Mouse (Mus musculus): ENCODE measurements around the gene Cd300lf.

The Cd300lf gene

DNA sequence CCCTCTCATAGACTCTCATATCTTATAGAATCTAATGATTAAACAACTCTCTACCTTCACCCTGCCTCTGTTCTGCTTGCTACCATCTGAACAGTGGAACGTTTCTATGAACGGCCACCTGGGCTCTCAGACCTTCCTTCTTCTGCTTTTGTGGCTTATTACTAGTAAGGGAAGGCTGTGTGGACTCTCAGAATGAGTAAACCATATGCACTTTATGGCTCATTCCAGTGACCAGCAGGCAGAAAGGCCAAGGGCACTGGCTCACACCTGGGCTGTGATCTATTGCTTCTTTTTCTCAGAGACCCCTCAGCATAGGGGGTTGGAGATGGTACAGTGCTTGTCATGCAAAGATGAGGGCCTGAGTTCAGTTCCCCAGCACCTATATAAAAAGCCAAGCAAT, 27.2 kb downstream of the Cd300lf start:
- no peak for DNase-seq (ENCODE audit: low read depth, low spot score)

GRCm38 (mm10) chr11:115104769-115105563, 28.8 kb downstream of the Cd300lf start:
- DNase-seq (ENCODE audit: low read depth, low spot score): peak; percentile 31

- peak; percentile 98 for DNase-seq (ENCODE audit: low read depth, low spot score)
These were observed 30.1 kb downstream of the Cd300lf start for GRCm38 (mm10) chr11:115103470-115104413.

DNA sequence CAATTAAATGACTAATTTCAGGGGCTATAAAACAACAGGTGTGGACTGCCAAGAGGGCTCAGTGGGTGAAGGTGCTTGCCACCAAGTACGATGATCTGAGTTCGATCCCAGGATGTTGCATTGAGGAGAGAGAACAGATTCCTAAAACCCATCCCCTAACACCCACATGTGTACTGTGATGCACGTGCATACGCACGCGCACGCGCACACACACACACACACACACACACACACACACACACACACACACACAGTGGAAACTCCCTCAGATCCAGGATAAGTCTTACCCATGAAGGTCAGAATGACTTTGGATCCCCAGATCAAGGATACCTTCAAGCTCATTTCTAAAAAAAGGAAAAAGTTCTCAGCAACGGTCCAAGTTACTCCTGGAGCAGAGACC, 31.7 kb downstream of the Cd300lf start:
- DNase-seq (ENCODE audit: low read depth, low spot score): no peak

GRCm38 (mm10) chr11:115101615-115102051, 32.2 kb downstream of the Cd300lf start:
- peak; percentile 58 for DNase-seq (ENCODE audit: low read depth, low spot score)

DNA sequence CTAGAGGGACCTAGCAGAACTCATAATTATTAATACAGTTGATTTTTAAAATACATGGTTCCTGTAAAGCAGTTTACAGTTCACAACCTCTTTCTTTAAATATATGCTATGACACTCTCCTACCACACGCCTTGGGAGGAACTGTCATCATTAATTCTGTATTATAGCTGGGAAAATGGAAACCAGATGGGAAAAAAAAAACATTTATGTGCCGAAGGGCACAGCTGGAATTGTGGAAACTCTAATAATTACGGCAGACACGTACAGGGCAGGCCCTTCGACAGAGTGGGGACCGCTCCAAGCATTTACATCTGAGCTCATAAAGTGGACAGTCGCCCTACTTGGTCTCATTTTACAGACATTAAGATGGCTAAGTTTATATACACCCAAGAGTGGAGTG, 33.1 kb downstream of the Cd300lf start:
- no peak for DNase-seq (ENCODE audit: low read depth, low spot score)

DNA sequence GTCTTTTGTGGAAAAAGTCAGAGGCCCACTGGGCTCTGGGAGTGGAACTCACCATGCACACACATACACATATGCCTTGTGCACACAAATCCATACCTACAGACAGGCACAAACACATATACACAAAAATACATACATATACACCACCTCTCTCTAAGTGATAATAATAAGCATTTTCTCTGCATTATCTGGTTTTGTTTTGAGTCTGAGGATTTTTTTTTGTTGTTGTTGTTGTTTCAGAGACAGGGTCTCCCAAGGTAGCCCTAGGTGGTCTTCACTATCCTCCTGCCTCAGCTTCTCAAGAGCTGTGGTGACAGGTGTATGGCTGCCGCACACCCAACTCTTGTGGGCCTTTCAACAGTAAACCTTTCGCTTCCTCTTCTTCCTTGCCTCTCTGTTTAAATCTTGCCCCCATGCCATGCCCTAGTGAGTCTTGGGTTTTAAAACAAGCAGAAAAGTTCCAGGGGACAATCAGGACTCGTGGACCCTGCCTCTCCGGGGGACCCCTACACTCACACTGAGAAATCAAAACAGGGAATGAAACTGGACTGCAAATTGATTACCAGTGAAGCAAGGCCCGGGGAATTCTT, 33.7 kb downstream of the Cd300lf start:
- no peak for DNase-seq (ENCODE audit: low read depth, low spot score)

DNA sequence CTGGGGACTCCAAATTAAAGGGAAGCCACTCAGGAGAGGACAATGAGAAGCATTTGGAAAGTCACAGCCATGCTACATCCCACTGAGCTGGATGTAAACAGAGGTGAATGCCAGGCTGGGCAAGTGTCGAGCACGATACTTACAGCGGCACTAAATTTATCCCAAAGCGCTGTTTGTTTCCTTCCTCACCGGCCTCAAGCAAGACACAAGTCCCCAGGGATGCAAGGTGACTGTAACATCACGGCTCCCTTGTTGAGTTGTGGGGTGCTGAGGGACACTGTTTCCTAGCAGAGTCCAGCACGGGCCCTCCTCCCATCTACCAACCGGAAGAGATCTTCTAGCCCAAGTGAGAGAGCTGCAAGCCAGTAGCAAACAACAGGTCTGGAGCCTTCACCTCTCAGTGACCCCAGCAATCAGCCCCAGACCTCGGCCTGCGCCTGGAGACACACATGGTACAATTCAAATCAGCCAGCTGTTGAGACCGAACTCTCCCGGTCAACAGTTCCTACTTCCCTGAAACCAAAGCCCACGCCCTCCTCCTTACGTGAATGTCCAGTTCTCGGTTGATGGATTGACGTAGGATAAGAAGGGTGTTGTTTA, 34.5 kb downstream of the Cd300lf start:
- peak; percentile 38 for DNase-seq (ENCODE audit: low read depth, low spot score)

DNA sequence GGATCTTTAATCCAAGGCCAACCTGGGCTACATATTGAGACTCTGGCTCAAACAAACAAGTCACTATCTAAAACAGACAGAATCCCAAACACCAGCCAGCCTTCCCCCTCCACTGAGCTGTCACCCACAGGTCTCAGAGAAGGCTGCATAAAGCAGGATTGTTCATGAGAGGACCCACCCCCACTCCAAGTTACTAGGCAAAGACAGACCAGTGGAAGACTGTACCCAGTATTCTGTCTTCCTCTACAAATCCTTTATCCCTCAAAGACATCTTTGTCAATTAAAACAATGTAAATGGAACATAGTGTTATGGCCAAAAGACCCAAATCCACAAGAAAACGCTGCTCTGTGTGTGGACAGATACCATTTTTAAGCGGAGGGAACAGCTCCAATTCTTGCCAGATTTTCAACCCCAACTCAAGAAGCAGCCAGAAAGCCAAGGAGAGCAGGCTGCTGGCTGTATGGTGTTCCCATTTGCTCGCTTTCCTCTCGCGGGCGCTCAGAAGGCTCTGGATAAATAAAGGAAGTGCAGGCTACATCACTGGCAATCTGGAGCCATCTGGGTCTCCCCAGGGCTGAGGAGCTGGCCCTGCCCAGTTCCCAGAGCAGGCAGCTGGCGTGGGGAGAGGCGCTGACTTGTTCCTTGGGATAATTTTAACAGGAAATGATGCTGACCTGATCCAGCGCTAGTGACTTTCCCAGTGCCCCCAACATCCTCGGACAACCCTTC, 35.4 kb downstream of the Cd300lf start:
- no peak for DNase-seq (ENCODE audit: low read depth, low spot score)

DNA sequence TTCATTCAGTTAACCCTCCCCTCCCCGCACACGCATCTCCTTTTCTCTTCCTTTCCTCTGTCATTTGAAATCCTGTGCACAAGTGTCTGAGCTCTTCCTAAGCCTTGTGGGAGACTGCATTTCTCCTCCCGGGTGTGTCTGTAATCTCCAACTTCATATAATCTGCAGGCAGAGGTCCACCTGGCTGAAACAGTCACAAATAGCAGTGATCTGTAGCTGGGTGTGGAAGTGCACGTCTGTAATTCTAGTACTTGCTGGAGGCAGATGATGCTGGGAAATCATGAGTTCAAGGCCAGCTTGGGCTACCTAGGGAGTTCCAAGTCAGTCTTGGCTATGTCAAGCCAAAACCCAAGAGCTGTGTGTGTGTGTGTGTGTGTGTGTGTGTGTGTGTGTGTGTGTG, 41.7 kb downstream of the Cd300lf start:
- DNase-seq (ENCODE audit: low read depth, low spot score): no peak

DNA sequence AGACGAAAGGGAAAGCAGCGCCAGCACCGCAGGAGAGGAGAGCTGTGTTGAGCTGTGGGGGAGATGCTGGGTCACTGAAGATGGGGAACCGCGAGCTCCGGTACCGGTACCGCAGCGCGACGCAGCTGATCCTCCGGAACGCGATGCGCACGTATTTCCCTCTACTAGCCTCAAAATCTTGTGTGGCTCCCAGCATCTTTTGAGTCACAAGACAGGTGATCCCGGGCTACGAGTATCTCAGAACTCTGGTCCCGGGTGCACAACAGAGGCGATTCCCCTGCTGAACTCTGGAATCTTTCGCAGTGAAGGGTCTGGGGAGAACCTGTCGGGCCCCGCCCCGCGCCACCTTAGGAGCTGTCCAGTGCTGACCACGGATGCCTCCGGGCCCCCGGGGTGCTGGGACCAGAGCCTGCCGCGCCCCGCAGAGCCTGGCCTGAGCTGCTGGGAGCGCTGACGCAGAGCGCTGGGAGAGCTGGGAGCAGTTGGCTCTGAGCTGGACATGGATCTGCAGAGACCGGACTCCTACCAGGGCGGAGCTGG, 42.4 kb downstream of the Cd300lf start, which contains the start of gene Rab37:
Gene Rab37 (plus strand): TSS at position 70 of the 540 bp plus-strand sequence.
- peak; percentile 54 for DNase-seq (ENCODE audit: low read depth, low spot score)

DNA sequence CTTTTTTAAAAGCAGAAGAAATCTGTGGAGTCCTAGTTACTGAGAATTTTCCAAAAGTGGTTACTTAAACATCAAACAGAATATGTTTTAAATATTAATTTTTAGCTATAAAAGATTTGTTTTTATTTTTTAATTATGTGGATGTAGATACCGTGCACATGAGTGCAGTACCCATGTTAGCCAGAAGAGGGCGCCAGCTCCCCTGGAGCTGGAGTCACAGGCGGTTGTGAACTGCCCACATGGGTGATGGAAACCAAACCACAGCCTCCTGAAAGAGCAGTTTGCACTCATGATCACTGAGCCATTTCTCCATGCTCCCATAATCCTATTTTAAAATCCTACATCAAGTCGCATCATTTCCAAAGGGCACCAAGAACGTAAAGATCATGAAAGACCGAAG, 43.9 kb downstream of the Cd300lf start:
- DNase-seq (ENCODE audit: low read depth, low spot score): peak; percentile 45

GRCm38 (mm10) chr11:115086213-115086612, 47.6 kb downstream of the Cd300lf start:
- no peak for DNase-seq (ENCODE audit: low read depth, low spot score)

DNA sequence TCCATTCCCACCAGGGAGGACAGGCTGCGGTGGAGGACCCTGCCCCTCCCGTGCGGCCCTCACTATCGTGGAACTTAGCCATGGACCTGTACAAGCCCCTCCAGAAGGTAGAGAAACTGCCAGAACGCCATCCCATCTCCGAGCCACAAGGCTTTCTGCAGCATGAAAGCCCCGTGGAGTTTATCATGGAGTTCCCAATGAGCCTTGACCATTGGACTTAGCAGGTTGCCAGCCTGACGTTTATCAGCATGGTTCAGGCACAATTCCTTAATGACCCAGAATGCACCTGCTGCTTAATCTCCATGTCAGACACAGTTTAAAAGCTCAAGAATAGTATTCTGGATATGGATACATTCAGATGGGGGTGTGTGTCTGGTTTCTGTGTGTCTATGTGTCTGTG, 48.7 kb downstream of the Cd300lf start:
- no peak for DNase-seq (ENCODE audit: low read depth, low spot score)

DNA sequence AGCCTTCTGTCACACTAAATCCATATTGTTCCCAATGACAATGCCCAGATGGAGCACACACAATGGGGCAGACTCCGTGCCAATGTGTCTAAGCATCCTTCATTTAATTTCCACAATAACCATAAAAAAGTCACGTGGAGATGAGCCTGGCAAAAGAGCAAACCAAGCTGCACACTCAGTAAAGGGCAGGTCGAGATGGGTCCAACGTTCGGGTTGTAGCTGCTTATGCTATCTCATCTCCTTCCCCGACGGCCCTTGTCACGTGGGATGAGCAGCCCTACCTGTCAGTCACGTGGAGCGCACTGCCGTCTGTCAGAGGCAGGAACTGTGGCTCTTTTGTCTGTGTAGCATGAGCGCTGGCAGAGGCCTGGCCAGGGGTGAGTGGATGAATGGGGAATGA, 49.2 kb downstream of the Cd300lf start:
- DNase-seq (ENCODE audit: low read depth, low spot score): peak; percentile 25

DNA sequence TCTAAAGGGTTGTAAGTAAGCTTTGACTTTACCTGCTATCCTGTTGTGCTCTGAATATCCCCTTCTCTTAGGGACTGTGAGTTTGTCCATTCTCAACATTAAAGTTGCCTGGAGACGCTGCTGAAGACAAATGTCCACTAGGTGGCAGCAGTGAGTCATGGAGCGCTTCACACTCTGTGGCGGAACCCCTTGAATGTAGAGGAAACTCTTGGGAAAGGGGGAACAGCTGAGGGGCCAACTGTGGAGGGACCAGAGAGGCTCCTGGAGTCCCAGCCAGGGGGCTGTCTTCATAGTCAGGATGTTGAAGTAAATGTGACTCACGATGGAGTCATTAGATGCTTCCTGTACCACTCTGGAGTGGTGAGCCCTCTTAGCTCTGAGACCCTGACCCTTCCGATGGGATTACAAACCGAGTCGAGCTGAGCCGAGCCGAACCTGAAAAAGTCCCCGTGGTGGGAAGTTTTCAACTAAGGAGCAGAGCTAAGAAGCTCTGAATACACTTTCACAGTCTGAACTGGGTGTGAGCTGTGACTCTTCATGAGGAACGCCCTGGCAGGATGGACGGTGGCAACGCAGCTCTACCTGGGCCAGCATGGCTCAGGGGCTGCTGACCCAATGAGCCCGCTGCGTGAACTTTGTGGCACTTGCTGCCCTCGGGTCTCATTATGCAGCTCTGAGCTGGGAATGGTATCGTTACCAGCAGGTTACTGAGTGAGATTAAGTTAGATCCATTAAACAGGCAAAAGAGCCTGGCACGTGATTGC, 50.2 kb downstream of the Cd300lf start:
- DNase-seq (ENCODE audit: low read depth, low spot score): peak; percentile 79

GRCm38 (mm10) chr11:115082196-115082595, 51.6 kb downstream of the Cd300lf start:
- DNase-seq (ENCODE audit: low read depth, low spot score): no peak

- peak; percentile 39 for DNase-seq (ENCODE audit: low read depth, low spot score)
These were observed 52.4 kb downstream of the Cd300lf start for GRCm38 (mm10) chr11:115081373-115081772.

- DNase-seq (ENCODE audit: low read depth, low spot score): peak; percentile 84
These were observed 52.9 kb downstream of the Cd300lf start for GRCm38 (mm10) chr11:115080886-115081285.

- DNase-seq (ENCODE audit: low read depth, low spot score): no peak
These were observed 55.1 kb downstream of the Cd300lf start for GRCm38 (mm10) chr11:115078680-115079079.

Data from ES-CJ7 (cell line).